Mouse (Mus musculus) adrenal gland, adult 18-20 months (tissue): Measurements from ENCODE around the gene Rcbtb2. TPM values are rescaled to one million over a fixed set of nuclear protein-coding genes. Genes with fewer than 3 reads are reported as not detected.
"Not testable (repeated sequence)": the region's sequence is repeated elsewhere in the genome, so short reads cannot be mapped to it uniquely, and the experiment has no call there.

Source experiments
- DNase-seq, 2 experiments: peaks; one replicate each; pipeline ENCODE4 v3.0.0; 2021 to 2022; ENCODE audit warnings: low spot score in 2 of 2
- long read RNA-seq, 2 experiments: library from polyadenylated mRNA; stranded (forward); transcript quantifications; one replicate each; pipeline ENCODE4 v2.0.0; 2021
- total RNA-seq, 2 experiments: library from RNA; stranded (reverse); gene quantifications; 1 replicate in 1 of 2; 2 replicates in 1 of 2; pipeline ENCODE4 v1.2.3; 2021

Rcbtb2 gene
- total RNA-seq = 10 to 100 TPM; 29.5 to 51.1 TPM
- long read RNA-seq, experiment 1, transcript Rcbtb2-219 (16 exons, 3,622 nt) = minor isoform, 5 of 51 reads
- long read RNA-seq, experiment 1, transcript Rcbtb2-209 (15 exons, 3,531 nt) = major isoform, 9 of 51 reads
- long read RNA-seq, experiment 1, partial matches to known transcripts = 3 of 51 reads
- long read RNA-seq, experiment 1, other reads (novel, unspliced or antisense) = 27 of 51 reads
- long read RNA-seq, experiment 2, transcript Rcbtb2-209 (15 exons, 3,531 nt) = major isoform, 10 of 89 reads
- long read RNA-seq, experiment 2, transcript Rcbtb2-219 (16 exons, 3,622 nt) = minor isoform, 7 of 89 reads
- long read RNA-seq, experiment 2, partial matches to known transcripts = 7 of 89 reads
- long read RNA-seq, experiment 2, other reads (novel, unspliced or antisense) = 59 of 89 reads

- DNase-seq = no peak
These were observed at the start of gene Rcbtb2 for GRCm38 (mm10) chr14:73122923-73123278. Gene Rcbtb2 (plus strand): TSS chr14:73123037.

GRCm38 (mm10) chr14:73083563-73083962, 39.3 kb upstream of the Rcbtb2 start:
- DNase-seq = no peak

- DNase-seq = no peak
These were observed 36.4 kb upstream of the Rcbtb2 start for GRCm38 (mm10) chr14:73086425-73086824.

- no peak for DNase-seq
These were observed 35.6 kb upstream of the Rcbtb2 start for GRCm38 (mm10) chr14:73087247-73087646.

GRCm38 (mm10) chr14:73087746-73088145, 35.1 kb upstream of the Rcbtb2 start:
- DNase-seq = no peak

- no peak for DNase-seq
These were observed 34.6 kb upstream of the Rcbtb2 start for GRCm38 (mm10) chr14:73088224-73088623.

- DNase-seq = no peak
These were observed 30.0 kb upstream of the Rcbtb2 start for GRCm38 (mm10) chr14:73092871-73093270.

GRCm38 (mm10) chr14:73094802-73095550, 27.9 kb upstream of the Rcbtb2 start:
- DNase-seq = no peak

- peak; percentile 43 to 63 for DNase-seq
These were observed 24.0 kb upstream of the Rcbtb2 start for GRCm38 (mm10) chr14:73098677-73099387.

- DNase-seq = no peak
These were observed 20.5 kb upstream of the Rcbtb2 start for GRCm38 (mm10) chr14:73102270-73102865.

- DNase-seq = not testable (repeated sequence)
These were observed 19.9 kb upstream of the Rcbtb2 start for GRCm38 (mm10) chr14:73102986-73103385.

- no peak for DNase-seq
These were observed 17.9 kb upstream of the Rcbtb2 start for GRCm38 (mm10) chr14:73104913-73105312.

GRCm38 (mm10) chr14:73105407-73106185, 17.2 kb upstream of the Rcbtb2 start:
- DNase-seq = no peak

- DNase-seq = peak; percentile 46 to 48
These were observed 16.6 kb upstream of the Rcbtb2 start for GRCm38 (mm10) chr14:73106234-73106711.

GRCm38 (mm10) chr14:73106957-73107356, 15.9 kb upstream of the Rcbtb2 start:
- no peak for DNase-seq

GRCm38 (mm10) chr14:73107371-73107770, 15.5 kb upstream of the Rcbtb2 start:
- no peak for DNase-seq

- DNase-seq = no peak
These were observed 14.9 kb upstream of the Rcbtb2 start for GRCm38 (mm10) chr14:73107952-73108351.

- DNase-seq = no peak
These were observed 12.2 kb upstream of the Rcbtb2 start for GRCm38 (mm10) chr14:73110682-73111081.

- no peak for DNase-seq
These were observed 11.7 kb upstream of the Rcbtb2 start for GRCm38 (mm10) chr14:73111091-73111490.

GRCm38 (mm10) chr14:73112186-73112840, 10.5 kb upstream of the Rcbtb2 start:
- no peak for DNase-seq
